Mouse (Mus musculus) layer of hippocampus, adult 9-11 months (tissue): Measurements from ENCODE around the gene 5430427O19Rik.
A peak's percentile ranks its signal among the peaks of the same experiment; 100 is the strongest.

ENCODE experiments used
- DNase-seq: peaks from one replicate; pipeline ENCODE4 v3.0.0; 2022

Gene 5430427O19Rik

DNA sequence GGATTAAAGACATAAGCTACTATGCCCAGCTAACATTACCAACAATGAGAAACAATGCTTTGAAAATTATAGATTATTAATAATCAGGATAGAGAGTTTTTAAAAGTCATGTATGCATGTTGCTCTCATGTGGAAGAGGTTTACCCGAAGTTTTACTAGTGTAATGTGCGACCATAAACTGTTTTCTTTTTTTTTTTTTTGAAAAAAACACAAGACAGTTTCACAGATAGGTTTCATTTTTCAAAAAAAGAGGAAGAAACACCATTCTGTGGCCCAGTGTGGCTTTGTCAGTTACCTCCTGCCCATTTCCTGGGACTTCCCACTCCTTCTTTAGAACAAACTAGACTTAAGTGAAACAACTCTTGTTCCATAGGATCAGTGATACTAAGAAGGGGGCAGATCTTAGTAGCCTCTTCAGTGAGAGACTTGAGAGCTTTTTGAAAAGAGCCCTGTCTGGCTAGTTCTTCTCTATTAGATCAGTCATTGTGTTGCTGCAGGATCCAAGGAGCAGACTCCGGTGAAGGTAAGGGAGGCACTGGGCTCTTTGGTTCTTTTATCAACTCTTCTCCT, at the start of gene 5430427O19Rik:
Gene 5430427O19Rik, plus strand, starts transcription at position 441 of the 570 bp plus-strand sequence.
- DNase-seq, result no peak

DNA sequence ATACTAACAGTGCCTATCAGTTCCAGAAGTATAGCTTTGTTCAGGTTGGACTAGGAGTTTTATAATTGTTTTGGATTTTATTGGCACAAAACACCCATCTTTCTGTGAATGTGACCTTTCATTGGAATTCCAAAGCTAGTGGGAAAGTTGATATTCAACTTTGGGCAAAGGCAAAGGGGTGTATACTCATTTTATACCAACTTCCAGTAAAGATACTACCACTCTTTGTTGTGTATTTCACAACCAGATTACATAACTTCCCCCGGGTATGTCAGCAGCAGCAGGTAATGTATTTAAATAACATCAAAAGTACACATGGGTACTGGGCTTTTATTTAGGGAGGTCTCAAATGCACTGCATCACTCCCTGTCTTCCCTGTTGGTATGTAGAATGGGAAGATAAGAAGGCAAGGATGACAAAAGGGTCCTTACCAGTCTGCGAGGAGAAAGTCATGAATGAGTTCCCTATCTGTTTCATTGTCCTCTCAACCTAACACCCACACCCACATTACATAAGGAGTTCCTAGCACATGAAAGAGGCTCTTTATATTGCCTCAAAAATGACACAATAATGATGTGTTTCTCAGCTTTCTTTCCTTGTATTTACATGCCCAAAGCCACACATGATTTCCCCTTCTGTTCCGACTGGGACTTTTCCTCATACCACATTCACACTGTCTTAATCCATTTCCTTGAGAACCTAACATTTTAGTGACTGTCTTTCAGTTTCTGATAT, 42.3 kb upstream of the 5430427O19Rik start:
- no peak for DNase-seq

DNA sequence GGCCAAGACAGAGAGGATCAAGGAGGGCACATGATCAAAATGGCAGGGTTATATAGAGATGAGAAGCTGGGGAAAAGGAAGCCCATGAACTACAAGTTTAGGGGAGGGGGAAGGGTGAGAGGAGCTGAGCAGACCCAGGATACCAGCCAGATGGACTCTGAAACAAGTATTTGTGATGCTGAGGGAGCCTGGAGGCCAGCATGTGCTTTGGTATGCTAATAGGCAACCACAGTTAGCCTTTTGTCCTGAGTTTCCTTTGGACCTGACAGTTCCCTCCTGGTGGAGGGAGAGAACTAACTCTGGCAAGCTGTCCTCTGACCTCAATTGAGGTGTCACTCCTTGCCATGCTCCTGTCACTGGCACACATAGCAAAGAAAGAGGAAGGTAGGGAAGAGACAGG, 41.2 kb upstream of the 5430427O19Rik start:
- DNase-seq, result no peak

DNA sequence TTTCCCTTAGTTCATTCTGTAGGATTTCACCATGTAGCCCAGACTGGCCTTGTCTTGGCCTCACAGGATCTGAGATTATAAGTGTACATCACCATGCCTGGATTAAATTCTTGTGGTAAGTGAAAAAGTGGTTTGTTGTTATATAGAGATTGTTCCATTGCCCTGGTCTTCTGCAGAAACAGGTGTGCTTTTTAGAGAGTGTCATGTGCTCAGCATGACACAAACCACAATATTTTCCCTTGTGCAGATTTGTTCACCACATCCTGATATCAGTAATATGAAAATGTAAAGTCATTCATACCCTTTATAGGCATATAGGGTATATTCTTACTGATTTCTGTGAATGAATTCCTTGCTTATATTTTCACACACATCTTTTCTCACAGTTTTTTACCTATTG, 31.0 kb upstream of the 5430427O19Rik start:
- DNase-seq, result no peak

DNA sequence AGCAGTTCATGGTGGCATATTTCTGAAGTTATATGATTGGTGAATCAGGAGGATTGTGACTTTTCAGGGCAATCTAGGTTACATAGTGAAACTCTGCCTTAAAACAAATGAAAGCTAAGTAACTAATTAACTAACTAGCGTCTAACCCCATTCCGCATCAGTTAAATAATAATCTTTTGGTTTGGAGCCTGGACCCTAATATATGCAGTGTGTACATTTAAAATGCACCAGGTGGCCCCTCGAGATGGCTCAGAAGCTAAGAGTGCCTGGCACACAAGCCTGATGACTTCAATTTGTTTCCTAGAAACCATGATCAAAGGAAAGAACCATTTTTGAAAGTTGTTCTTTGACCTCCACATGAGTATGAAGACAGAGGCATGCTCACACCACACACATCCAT, 14.2 kb upstream of the 5430427O19Rik start:
- DNase-seq, result no peak

DNA sequence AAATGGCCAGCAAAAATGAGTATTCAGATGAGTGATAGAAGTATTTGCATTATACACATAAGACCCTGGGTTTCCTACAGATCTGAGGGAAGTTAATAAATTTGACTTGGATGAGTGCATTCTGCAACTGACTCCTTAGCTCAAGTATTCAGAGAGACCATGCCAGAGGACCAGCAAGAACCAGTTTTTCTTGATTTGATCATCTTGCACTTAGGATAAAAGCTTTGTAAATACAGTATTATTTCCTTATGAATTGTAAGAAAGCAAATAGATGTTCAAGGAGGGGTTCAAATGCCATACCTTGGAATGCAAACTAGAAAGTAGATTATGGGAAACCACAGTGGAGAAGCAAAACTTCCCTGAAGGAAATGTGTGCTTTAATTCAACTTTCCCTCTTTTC, 13.0 kb upstream of the 5430427O19Rik start:
- no peak for DNase-seq

DNA sequence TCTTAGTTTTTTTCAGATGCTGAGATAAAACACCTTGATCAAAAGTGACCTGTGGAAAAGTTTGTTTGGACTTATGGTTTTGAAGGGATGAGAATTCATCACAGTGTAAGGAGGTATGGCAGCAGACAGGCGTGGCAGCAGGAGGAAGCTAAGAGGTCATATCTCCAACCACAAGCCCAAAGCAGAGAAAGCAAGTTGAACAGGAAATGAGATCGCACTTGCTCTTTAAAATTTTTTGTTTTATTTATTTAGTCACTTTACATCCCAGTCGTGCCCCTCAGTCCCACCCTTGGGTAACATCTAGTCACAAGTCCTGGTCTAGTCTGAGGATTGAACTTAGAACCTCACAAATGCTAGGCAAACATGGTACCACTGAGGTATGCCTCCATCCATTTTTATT, 2.1 kb upstream of the 5430427O19Rik start:
- no peak for DNase-seq

DNA sequence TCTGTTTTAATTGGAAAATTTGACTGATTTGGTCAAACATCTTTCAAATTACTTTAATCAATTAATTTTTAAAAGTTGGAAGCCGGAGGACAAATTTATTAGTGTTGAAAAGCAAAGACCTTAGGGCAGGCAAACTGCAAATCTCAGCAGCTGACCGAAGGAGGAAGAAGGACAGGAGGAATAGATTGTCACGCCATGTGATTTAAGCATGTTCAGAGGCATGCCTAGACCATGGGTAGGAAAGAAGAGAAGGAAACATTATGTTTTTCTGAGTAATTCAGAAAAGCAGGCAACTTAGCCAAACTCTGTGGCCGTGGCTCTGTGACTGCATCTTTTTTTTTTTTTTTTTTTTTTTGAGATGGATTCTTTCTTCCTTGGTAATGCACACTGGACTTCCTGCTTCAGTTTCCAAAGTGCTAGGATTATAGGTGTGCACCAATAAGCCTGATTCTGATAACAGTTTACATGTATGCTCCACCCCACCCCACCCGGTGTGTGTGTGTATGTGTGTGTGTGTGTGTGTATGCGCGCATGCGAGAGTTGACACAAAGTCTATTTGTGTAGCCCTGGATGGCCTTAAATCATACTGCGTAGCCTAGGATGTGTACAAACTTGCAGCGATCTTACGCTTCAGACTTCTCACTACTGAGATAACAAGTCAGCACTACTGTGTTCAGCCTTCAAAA, 1.4 kb downstream of the 5430427O19Rik start:
- no peak for DNase-seq

DNA sequence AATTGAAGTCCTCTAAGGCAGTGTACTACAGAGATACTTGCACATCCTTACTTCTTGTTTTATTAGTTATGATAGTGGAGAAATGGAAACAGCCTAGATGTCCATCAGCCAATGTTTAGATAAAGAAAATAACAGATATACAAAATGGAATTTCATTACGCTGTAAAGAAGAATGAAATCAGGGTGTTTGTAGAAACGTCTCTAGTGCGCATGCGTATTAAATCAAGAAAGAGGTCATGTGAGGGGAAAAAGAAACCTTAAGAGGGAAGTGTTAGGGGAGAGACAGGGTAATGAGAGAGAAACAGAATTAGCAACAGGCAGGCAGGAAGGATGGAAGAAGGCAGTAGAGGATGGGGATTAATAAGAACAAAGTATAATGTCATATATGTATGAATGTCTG, 4.2 kb downstream of the 5430427O19Rik start:
- no peak for DNase-seq

DNA sequence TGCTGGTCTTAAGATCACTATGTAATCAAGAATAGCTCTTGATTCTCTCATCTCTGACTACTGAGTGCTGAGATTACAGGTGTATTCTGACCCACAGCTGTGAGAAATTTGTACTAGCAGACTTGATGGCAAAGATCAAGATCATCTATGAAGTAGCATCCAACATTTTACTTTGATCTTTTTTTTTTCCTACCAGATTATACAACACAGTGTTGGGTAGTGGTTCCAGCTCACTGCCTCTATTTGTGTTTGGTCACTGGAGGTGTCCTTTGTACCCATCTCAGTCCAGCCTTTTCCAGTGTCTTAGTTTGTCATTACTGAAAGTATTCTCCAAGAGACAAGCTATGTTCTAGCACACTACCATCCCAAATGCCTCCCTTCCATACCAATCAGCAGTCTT, 5.8 kb downstream of the 5430427O19Rik start:
- no peak for DNase-seq

DNA sequence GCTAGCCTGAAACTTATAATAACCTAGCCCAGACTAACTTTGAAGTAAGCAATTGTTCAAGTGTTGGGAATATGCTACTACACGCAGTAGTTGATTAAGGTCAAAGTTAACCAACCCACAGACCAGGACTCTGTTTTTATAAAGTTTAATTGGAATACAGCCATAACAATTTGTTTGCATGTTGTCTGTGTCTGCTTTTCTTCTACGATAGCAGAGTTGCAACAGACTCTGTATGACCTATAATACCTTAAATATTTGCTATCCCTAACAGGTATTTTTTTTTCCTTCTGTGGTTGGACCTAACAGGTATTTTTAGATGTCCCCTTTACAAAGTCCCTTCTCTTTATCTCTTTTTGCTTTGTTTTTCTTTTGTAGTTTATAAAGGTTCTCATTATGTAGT, 7.6 kb downstream of the 5430427O19Rik start:
- DNase-seq, result no peak

DNA sequence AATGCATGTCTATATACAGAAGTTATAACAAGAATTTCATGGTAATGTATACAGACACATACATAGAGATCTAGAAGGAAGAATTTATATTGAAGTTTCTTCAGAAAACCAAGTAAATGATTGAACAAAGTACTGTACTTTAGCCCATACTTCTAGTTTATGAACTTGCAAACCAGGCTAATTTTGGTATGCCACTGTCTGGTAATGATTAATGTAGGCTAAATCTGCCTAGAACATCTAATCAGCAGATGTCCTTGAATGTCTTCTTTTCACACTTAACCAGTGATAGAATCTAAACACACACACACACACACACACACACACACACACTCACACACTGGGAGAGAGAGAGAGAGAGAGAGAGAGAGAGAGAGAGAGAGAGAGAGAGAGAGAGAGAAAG, 8.1 kb downstream of the 5430427O19Rik start:
- DNase-seq, result no peak

DNA sequence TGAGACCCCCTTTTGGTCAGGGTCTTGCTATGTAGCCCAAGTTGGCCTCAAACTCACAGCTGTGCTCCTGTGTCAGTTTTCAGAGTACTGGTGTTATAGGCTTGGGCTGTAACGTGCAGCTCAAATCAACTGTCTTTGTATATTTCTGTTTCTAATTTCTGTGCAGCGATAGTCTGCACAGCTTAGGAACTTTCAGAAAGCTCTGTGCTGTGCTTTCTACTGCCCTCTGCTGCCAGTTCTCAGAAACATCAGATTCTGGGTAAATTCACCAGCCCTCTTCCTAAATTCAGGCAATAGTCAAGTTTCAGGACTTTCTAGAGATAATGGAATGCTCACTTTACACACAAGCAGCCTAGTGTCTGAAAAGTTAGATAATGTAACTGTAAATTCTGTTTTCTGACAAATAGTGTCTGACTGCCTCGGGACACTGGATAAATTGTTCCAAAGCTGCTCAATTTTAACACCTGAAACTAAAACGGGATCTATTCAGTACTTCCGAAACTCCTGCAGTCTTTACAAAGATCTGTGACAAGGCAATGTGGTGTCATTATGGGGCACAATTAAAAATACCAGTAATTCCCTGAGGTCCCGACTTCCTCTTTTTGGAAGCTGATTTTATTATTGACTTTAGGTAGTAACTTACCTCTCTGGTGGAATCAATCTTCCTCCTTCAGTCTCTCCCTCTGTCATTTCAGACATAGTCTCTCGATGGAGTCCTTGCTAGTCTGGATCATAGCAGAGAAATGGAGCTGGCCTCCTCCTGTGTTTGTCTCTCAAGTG, 9.2 kb downstream of the 5430427O19Rik start:
- peak; percentile 9 for DNase-seq

DNA sequence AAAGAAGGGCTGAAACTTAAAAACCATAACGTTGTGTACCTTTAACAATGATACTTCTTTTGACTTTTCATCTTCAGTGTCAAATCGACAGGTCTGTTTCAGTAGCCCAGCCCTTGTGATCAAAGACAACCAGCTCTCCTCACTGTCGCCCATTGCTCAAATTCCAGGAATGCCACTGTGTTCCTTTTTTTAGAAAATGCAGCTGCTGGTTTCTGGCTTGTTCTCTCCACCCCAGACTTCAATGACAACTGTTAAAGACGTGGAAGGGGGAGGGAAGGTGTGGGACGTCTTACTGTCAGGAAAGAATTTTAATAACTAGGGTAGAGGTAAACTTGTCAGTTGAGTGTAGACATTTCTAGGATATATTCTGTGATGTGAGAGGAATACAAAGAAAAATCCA, 16.5 kb downstream of the 5430427O19Rik start:
- DNase-seq, result no peak

DNA sequence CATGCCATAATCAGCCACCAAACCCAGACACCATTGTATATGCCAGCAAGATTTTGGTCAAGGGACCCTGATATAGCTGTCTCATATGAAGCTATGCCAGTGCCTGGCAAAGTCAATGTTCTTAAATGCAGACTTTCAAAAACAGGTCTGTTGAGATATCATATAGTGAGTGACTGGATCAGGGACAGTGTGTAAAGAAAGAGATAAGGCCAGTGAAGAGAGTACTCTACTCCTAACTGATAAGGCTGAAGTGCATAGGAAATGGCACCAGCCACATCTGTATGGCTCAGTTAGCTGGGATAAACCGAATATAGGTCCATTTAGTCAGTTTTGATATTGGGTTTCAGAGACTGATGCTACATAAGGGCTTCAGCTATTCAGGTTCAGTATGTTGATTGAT, 31.0 kb downstream of the 5430427O19Rik start:
- DNase-seq, result no peak

DNA sequence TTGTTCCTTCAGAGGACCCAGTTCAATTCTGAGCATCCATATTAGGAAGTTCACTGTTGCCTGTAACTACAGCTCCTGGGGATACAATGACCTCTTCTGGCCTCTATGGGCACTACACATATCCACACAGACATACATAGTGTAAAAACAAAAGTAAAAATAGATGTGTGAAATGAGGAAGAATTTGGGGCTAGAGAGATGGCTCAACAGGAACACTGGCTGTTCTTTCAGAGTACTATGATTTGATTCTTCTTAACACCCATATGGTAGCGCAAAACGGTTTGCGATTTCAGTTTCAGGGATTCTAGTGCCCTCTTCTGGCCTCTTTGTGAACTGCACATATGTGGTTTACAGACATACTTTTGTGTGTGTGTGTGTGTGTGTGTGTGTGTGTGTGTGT, 48.9 kb downstream of the 5430427O19Rik start:
- peak; percentile 2 for DNase-seq

DNA sequence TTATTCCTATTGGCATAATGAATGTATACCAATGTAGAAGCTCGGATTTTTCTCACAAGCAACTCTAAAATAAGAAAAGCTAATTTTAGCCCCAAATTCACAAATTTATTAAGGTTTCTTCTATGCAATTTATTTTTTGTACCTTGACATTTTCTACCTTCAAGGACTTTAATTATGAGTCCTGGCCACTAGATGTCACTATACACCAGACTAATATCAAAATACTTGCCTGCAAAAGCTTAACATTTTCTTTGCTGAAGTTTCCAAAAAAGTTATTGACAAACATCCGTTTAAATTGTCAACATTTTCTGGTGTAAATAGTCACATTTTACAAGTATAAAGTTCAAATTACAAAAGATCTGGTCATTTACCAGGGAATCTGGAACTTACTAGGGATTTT, 62.8 kb downstream of the 5430427O19Rik start:
- no peak for DNase-seq
